Mouse (Mus musculus): ENCODE results near the gene Snap91. TPM values are rescaled to one million over a fixed set of nuclear protein-coding genes. Genes with fewer than 3 reads are reported as not detected.

Snap91 gene
- total RNA-seq, 2 experiments from 2014 or later = not detected

DNA sequence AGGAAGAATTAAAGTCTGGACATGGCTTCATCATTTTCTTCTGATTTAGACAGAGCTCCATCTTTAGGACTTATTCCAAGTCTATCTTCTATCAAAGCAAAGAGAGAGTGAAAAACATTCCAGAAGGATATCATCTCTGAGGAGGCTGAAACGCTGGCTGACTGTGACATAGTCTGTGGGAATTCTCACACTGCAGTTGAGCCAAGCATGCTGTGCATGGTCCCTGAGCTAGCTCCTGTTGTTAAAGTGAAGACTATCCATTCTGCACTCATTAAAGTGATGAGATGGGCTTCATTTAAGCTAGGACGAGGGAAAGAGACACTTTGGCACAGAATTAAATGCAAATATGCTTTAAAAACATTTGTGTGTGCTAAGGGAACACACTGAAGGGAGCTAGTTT lies 163.9 kb downstream of the Snap91 start:
- ATAC-seq (replicated peaks; ENCODE audit: low FRiP score, poor library complexity, severe bottlenecking) = no peak

Other genes with a start within 250 kb of the Snap91 start
- 0.36 TPM in 1 of 2 replicates, not detected in the other for gene Me1, start 184.7 kb downstream of the Snap91 start, total RNA-seq (2015; ENCODE audit: low replicate concordance)
- gene Me1, start 184.7 kb downstream of the Snap91 start, total RNA-seq (2017; ENCODE audit: low replicate concordance) = 1.1 TPM in 1 of 2 replicates, not detected in the other
- not detected in 2 replicates for gene Prss35, start 137.0 kb downstream of the Snap91 start, total RNA-seq (2015; ENCODE audit: low replicate concordance)
- gene Prss35, start 137.0 kb downstream of the Snap91 start, total RNA-seq (2017; ENCODE audit: low replicate concordance) = not detected in 2 replicates
- not detected in 2 replicates for gene Ripply2, start 134.9 kb upstream of the Snap91 start, total RNA-seq (2015; ENCODE audit: low replicate concordance)
- not detected in 2 replicates for gene Ripply2, start 134.9 kb upstream of the Snap91 start, total RNA-seq (2017; ENCODE audit: low replicate concordance)
- gene Cyb5r4, start 141.4 kb upstream of the Snap91 start, total RNA-seq (2015; ENCODE audit: low replicate concordance) = 60.5 and 65.4 TPM in 2 replicates
- 29.8 and 41.5 TPM in 2 replicates for gene Cyb5r4, start 141.4 kb upstream of the Snap91 start, total RNA-seq (2017; ENCODE audit: low replicate concordance)

Measured in erythroid progenitor cell, adult 5-6 weeks (primary cell).